Mouse (Mus musculus) adrenal gland, postnatal 36 days (tissue): ENCODE results near the gene Ptms. TPM values are rescaled to one million over a fixed set of nuclear protein-coding genes. Genes with fewer than 3 reads are reported as not detected.
"Not testable (repeated sequence)": the region's sequence is repeated elsewhere in the genome, so short reads cannot be mapped to it uniquely, and the experiment has no call there.

Experiments
- DNase-seq, 2 experiments: peaks; one replicate each; pipeline ENCODE4 v3.0.0; 2021; ENCODE audit warnings: mixed read lengths in 1 of 2
- total RNA-seq, 2 experiments: library from RNA; stranded (reverse); gene quantifications; 2 replicates each; pipeline ENCODE4 v1.2.3; 2021

Ptms gene
- total RNA-seq, 2 experiments from 2014 or later: 753 to 830 TPM

GRCm38 (mm10) chr6:124904991-124905860 is 14.7 kb downstream of the Ptms start:
- no peak for DNase-seq

GRCm38 (mm10) chr6:124904161-124904981 is 15.5 kb downstream of the Ptms start:
- DNase-seq: peak; percentile 51 to 82

- peak; percentile 97 for DNase-seq
Measured at GRCm38 (mm10) chr6:124903580-124904151, 16.2 kb downstream of the Ptms start.

- no peak for DNase-seq
Measured at GRCm38 (mm10) chr6:124901851-124902250, 18.1 kb downstream of the Ptms start.

GRCm38 (mm10) chr6:124900801-124901480 is 19.0 kb downstream of the Ptms start:
- DNase-seq: no peak

- no peak for DNase-seq
Measured at GRCm38 (mm10) chr6:124900056-124900800, 19.7 kb downstream of the Ptms start.

GRCm38 (mm10) chr6:124898359-124898758 is 21.5 kb downstream of the Ptms start:
- DNase-seq: no peak

- not testable (repeated sequence) for DNase-seq
Measured at GRCm38 (mm10) chr6:124894113-124894512, 25.8 kb downstream of the Ptms start.

GRCm38 (mm10) chr6:124890997-124891396 is 28.9 kb downstream of the Ptms start:
- DNase-seq: no peak

GRCm38 (mm10) chr6:124888555-124889125 is 31.3 kb downstream of the Ptms start:
- DNase-seq: no peak

GRCm38 (mm10) chr6:124887986-124888385 is 31.9 kb downstream of the Ptms start, which contains the start of gene Cd4:
Gene Cd4, minus strand, starts transcription at chr6:124888221.
- no peak for DNase-seq

- DNase-seq: no peak
Measured at GRCm38 (mm10) chr6:124885956-124886381, 33.9 kb downstream of the Ptms start.

- no peak for DNase-seq
Measured at GRCm38 (mm10) chr6:124884714-124885500, 35.0 kb downstream of the Ptms start.

- DNase-seq: no peak
Measured at GRCm38 (mm10) chr6:124883351-124883750, 36.6 kb downstream of the Ptms start.

GRCm38 (mm10) chr6:124881821-124882220 is 38.1 kb downstream of the Ptms start:
- DNase-seq: no peak

- no peak for DNase-seq
Measured at GRCm38 (mm10) chr6:124879390-124879789, 40.5 kb downstream of the Ptms start.

GRCm38 (mm10) chr6:124874348-124874747 is 45.6 kb downstream of the Ptms start:
- DNase-seq: no peak

- no peak for DNase-seq
Measured at GRCm38 (mm10) chr6:124866560-124866959, 53.3 kb downstream of the Ptms start.

- no peak for DNase-seq
Measured at GRCm38 (mm10) chr6:124865766-124866362, 54.0 kb downstream of the Ptms start.
